Mouse (Mus musculus) adrenal gland, adult 2 months (tissue): ENCODE results near the gene Rnf141. TPM values are rescaled to one million over a fixed set of nuclear protein-coding genes. Genes with fewer than 3 reads are reported as not detected.

ENCODE experiments used
- DNase-seq: peaks from one replicate; pipeline ENCODE4 v3.0.0; 2021
- polyA plus RNA-seq: library from polyadenylated mRNA; depleted of rRNA; stranded (reverse); fragments of >200 nt; gene quantifications from 2 replicates; pipeline ENCODE4 v1.2.3, GENCODE M21; 2012
- total RNA-seq, 2 experiments: library from RNA; stranded (reverse); gene quantifications; 2 replicates each; pipeline ENCODE4 v1.2.3; 2021

Gene Rnf141
- total and polyA plus RNA-seq, 3 experiments = 9.9 to 56.3 (median 56.0) TPM

DNA sequence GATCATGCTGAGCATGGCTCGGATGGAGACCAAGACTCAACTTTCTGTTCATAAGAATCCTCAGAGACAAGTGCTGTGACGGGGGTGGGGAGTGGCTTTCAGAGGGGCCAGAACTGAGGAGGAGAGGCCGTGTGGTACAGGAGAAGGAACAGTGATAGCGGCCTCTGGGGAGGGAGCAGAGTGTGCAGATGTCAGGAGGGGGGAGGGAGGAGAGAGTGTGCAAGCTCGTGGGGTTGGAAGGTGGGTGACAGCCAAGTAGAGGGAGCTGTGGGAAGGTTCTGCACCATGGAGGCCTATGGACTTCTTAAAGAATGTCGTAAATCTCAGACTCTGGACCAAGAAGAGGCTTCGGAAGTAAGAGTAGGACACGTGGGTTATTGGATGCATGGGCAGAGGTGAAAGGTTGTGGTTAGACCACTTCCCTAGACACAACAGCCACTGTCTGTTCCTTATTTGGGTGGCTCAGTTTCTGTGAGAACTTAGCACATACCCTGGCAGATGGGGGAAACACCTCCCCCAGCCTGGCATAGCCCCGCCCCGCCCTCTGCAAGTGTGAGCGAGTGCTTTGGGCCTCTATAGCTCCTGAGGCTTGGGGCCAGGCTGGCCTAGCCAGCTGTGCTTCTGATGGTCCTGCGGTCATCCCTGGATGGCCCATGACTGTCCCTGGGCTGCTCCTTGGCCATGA lies 47.7 kb downstream of the Rnf141 start:
- no peak for DNase-seq

DNA sequence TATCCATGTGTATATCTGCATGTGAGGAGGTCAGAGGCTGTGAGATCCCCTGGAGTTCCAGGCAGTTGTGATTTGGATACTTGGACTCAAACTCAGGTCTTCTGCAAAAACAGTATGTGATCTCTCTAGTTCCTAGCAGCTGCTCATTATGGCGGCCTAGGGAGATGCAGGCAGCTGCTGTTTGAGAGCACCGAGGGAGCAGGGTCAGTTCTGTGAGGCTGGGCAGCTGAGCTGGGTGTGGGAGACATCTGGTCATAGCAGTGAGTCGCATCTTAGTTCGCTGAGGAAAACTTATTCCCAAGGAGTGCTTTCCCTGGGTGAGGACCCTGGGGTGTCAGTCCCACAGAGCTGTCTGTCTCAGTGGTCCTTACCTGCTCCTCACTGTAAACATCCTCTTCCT lies 49.5 kb downstream of the Rnf141 start:
- DNase-seq = no peak

DNA sequence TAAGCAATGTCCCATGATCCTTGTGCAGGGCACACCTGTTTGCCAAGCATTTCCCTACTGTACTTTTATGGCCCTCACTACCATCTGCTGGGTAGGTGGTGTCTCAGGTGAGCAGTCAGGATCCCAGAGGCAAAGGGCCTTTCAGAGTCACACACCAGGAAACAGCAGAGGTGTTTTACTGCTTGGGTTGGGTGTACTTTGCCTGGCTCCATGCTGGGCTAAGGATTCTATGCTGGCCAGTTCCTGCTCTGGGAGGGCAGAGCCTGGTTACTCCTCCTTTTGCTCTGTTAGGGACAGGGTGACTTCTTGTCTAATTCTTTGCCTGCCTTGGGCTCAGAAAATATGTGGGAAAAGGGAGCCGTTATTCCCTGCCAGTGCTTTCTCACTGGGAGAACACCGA lies 51.4 kb downstream of the Rnf141 start:
- DNase-seq = no peak

DNA sequence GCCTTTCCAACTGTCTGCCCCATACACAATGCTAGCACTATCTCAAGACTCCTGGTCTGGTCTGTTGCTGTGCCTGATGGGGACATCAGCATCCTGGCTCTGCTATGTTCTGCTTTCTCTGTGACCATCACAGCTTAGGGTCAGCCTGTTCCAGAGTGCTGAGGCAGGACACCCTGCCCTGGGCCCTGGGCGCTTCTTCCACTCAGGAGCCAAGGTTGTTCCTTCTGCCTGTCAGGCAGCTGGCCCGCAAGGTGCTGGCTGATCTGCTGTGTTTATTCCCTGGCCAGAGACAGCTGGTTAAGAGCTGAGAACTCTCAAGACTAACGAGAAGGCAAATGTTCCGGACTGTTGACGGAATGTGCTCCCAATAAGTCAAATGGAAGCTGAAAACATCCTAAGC lies 52.1 kb downstream of the Rnf141 start:
- no peak for DNase-seq

DNA sequence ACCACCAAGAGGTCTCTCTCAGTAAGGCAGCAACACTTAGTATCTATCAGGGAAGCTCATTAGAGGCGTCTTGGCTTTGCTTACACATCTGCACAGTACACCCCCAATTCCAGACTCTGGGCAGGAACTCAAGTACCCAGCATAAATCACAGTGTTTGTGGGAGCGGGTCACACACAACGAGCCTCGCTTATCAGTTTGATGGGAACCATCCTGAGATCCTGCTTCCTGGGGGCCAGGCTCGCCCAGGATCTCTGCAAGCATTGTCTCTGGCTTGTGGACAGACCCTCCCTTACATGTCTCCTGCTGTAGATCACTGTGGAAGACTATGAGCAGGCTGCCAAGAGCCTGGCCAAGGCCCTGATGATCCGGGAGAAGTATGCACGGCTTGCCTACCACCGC lies 53.4 kb downstream of the Rnf141 start:
- DNase-seq = no peak

DNA sequence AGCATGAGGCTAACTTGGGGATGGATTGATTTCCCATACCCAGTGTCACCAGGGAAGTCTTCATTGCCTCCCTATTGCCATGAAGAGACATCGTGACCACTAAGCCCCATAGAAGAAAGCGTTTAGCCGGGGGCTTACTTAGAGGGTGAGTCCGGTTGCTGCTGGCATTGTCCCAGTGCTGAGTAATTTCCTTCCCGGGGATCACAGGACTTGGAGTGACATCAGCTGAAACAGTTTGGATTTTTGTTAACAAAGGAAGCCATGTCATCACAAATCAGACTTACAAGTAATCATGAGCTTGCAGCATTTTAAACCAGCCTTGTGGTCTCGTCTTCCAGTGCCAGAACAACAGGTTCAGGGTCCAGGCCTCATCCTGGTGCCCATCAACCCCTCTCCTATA lies 56.9 kb downstream of the Rnf141 start:
- peak; percentile 42 for DNase-seq

DNA sequence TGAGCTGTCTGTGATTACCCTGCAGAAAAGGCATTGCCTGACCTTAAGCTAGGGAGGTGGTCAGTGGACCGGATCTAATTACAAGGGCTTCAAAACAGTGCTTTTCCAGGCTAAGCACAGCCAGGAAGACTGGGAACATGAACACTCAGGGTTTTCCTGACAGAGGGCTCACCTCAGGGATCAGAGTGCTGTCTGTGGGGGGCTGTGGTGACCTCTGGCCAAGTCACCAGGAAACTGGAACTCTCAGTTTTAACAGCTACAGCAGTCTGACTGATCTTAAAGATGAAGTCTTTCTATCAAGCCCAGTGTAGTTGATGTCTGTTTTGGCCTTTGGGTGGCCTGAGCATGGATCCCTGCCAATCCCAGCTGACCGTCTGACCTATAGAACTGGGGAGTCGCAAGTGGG lies 58.5 kb downstream of the Rnf141 start:
- peak; percentile 34 for DNase-seq

DNA sequence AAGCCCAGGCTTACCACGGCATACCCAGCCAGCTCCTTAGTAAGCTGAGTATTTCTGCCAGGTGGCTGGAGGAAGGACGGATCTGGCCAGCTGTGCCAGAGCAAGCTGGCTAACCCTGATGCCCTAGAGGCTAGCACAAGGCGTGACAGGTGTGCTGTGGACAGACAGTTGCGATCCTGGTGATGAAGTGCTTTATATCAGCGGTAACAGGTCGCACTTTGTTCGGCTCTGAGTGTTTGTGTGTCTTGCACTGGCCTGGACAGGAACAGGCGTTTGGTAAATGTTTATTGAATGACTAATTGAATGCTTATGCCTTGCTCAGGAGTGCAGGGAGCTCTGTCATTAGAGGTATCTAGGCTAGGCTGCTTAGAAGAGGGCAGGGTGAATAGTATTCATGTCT lies 59.3 kb downstream of the Rnf141 start:
- DNase-seq = no peak

DNA sequence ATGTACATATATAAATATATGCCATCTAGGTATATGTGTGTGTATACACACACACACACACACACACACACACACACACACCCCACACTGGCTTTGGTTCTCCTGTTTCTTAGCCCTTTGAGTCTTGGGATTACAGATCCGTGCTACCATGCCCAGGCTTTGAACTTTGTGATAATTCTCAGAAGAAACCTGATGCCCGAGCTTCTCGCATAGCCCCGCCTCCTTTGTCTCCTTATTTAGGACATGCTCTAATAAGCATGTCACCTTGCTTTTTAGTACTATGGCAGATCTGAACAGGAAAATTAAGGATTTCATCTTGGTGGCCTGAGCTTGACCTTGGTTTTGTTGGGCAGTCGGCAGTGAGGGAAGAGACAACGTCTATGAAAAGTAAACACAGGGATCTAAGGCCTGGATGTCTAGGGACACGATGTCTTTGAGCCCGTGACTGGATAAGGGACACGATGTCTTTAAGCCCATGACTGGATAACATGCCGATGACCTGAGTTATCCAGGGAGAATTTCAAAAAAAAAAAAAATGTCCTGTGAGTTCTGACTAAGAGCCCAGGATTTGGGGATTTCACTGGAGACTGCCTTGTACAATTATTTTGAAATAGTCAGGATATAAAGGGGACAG lies 61.3 kb downstream of the Rnf141 start:
- DNase-seq = no peak

DNA sequence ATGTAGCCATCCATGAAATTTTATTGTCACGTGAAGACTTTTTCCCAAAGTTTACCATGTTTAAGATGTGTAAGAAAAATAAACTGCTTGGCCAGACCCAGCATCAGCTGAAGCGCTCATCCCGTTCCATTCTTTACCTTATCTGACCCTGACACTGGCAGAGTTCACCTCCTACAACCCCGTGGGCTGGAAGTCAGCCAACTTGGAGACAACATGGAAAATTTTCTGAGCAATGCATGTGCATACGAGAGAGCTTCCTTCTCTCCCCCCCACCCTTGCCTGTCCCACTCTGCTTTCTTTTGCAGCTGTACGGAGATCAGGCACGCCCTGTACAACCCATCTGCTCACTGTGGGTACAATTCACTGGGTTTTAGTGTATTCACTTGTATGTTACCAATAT lies 62.1 kb downstream of the Rnf141 start:
- DNase-seq = no peak

DNA sequence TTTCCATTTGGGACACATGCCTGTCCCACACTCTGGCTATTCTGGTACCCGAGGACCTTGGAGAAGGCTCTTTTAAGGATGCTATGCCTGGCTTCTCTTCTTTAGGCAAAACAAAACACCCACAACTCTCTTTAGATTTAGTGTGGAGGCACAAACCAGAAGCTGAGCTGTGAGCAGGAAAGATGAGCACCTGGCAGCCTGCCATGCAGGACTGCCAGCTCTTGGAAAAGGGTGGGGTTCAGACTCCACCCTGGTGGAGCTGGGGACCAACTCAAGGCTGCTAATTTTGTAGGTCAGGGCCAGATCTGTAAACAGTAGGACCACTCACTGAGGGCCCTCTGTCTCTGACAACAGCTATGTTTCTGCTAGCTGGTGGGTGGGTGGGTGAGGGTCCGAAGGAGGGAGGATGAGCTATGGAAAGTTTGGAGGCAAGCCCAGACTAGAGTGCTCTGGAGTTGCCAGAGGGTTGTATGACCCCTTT lies 63.0 kb downstream of the Rnf141 start:
- DNase-seq = peak; percentile 49

DNA sequence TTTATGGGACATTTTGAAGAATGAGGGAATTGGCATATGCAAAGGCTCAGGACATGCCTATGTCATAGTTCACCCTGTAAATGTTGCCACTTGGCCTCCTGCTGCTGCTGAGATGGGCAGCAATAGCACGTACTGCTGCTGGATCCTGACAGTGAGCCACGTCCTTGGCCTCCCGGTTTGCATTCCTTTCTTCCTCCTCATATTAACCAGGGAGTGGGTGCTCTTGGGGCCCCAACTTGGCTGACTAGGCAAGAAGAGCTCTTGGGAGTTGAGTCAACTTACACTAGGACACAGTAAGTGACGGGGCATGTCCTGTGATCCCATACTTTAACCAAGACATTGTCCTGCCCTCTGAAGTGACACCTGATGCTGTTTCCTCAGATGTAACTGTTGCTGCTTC lies 63.7 kb downstream of the Rnf141 start:
- peak; percentile 70 for DNase-seq

DNA sequence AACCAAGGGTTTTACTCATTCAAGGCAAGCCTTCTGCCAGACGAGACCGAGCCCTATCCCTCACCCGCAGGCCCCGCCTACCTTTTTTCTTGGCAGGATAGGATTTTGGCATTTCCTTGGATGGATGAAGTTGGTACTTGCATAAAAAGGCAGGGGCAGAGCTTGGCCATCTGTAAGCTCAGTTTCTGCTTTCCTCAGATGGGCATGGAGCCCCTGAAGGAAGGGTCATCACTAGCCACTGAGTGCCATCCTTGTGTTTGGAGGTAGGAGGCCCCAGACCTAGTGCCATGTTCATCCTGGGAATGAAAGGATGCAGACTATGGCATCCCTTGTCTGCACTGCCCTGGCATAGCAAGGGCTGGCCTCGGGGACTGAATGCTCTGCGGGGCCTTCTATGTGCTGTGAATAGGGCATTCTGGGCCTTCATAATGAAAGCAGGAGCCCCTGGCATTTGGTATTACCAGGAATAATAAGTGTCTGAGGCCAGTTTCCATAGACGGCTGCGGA lies 64.6 kb downstream of the Rnf141 start:
- no peak for DNase-seq

DNA sequence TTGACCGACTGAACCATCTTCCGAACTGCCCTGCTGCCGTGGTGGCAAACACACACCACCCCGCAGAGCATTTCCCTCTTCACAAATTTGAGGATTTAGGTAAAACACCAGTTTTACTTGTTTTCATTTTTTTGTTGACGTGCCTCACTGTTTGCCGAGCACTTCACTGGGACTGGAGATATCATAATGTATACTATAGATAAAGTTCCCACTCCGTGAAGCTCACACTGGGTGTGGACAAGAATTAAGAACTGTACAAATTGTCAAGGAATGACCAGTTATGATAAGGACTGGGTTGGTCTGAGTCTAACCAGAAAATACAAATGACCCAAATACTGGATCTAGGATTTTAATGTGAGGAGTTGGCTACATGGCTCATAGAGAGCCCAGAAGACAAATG lies 65.3 kb downstream of the Rnf141 start:
- no peak for DNase-seq

DNA sequence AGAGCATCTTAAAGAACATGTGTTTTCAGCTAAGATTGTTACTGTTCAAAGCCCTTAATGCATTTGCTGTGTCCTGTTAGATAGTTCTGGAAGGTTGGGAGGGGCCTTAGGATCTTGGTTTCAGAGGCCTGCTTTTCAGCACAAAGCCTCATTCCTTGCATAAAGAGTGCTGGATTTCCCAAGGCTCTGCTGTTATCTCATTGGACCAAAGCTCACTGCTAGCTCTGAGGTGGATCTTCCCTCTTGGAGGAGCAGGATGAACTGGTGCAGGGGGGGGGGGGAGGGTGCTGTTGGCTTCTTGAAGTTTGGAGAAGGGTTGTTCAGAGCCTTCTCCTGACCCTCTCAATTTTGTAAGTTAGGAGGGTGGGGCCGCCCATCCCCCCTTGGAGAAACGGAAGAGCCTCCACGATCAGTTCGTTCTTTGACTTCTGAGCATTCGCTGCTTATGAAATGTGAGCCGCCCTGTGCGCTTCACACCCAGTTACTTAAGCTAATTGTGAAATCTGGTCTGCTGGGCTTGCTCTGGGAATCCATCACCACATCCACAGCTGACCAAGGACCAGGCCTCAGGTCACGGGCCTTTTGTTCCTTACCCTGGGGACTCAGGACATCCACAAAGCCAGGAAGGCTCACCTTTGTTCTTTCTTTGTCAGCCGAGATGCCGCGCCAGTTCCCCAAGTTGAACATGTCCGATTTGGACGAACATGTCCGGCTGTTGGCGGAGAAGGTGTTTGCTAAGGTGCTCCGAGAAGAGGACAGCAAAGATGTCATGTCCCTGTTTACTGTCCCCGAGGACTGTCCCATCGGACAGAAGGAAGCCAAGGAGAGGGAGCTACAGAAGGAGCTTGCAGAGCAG lies 66.9 kb downstream of the Rnf141 start:
- no peak for DNase-seq

DNA sequence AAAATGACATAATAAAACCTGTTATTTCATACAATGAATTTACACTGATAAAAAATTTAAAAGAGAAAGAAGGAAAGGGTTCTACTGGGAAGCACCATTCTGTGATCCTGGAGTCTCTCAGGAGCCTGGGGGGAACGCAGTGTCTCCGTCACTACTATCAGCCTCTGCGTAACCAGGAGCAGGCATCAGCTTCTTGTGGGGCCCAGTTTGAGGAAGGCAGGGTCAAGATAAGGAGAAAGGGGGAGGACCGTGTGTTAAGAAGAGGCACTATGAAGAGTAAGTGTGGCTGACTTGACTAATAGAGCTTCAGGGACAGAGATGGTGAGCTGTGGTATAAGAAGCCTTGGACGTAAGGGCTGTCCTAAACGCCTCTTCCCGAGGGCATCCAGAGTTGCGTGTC lies 69.6 kb downstream of the Rnf141 start:
- no peak for DNase-seq

DNA sequence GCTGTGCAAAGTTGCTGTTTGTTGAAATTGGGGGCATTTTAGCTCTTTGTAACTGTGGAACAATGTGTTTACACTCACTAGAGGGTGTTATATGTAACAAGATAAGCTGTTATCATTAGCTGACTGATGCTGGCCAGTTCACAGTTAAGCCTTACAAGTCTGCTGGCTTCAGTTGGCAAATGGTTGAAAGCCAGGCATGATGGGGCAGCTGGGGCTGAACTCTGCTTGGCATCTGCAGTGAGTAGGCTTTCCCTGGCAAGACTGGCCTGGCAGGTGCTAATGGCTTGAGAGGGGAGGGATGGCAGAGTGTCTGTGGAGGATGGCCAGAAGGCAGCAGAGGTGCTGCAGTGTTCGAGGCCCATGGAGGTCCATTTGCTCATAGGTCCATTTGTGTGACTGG lies 70.2 kb downstream of the Rnf141 start:
- DNase-seq = no peak

DNA sequence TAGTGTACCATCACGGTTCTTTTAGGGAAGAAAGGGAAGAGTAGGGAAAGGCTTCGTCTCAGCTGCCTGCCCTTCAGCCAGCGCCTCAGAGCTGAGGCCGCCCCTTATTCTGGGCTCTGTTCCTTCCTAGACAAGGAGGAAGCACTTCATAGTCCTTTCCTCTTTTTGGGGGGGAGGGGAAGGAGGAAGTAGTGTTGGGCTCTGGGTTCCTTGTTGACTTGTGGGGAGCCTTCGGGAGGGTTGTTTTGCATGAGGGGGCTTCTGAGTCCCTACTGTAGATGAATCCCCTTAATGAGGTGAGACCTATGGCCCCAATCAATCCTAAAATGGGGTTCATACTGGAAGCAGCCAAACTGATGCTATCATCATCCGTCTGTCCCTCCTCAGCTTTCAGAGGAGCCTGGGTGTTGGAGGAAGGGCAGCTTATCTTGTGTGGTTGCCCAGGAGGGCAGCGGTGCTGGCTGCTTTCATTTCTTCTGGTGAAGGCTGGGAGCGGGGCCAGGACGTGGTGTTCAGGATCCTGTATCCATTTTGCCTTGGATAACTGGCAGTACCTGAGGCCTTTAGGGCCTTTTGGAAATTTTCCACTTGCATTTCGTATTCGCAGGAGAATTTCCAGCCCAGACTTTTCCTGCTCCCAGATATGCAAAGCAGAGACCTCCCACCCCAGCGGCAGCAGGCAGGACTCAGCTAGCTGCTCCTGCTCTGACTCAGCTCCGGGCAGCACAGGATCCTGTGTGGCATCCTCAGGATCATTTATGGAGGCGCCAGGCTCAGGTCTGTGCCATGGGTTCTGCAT lies 70.9 kb downstream of the Rnf141 start:
- DNase-seq = peak; percentile 79

DNA sequence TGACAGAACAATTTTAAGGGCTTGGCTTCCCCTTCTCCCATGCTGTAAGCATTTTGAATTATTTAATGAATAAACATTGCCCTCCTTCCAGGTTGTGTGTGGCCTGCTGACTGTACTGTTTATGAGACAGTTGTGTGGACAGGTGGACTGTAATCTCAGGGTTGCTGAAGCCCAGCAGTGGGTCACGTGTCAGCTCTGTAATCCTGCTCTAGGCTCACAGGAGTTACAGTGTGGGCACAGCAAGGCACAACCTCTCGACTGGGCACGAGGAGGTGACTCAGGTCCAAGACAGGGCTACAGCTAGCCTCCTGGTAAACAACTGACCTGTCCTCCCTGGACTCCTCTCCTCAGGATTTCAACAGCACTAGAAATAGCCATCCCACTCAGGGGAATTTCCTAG lies 71.9 kb downstream of the Rnf141 start:
- DNase-seq = no peak

DNA sequence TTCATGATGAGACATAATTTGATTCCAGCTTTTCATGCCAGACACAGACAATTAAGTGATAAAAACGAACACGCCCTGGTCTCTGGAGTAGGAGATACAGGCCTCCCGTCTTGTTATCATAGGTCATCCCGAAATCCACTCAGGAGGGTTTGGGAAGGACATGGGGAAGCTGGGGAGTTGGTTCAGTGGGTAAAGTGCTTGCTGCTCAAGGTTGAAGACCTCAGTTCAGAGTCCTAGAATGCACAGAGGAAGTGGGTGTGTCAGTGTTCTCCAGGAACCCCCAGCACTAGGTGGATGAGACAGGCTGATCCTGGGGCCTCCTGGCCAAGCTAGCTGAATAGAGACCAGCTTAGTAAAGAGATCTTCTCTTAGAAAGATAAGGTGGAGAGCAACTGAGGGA lies 73.3 kb downstream of the Rnf141 start:
- DNase-seq = no peak

DNA sequence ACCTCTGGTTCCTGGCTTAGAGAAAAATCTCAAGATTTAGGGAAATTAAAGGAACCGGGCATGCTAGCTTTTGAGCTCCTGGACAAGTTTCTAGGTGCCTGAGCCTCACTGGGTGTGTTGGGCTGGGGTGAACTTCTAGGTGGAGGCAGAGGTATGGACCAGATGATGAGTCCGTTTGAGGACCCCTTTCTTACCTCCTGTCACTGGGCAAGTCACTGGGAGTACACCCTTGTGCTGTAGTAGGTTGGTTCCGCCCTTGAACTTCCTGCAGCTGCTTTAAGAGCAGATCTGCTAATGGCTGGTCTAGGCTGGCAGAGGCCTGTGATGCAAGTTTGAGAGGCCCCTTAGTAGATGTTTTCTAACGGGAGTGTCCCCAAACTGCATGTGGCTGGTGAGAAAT lies 75.2 kb downstream of the Rnf141 start:
- DNase-seq = peak; percentile 26

DNA sequence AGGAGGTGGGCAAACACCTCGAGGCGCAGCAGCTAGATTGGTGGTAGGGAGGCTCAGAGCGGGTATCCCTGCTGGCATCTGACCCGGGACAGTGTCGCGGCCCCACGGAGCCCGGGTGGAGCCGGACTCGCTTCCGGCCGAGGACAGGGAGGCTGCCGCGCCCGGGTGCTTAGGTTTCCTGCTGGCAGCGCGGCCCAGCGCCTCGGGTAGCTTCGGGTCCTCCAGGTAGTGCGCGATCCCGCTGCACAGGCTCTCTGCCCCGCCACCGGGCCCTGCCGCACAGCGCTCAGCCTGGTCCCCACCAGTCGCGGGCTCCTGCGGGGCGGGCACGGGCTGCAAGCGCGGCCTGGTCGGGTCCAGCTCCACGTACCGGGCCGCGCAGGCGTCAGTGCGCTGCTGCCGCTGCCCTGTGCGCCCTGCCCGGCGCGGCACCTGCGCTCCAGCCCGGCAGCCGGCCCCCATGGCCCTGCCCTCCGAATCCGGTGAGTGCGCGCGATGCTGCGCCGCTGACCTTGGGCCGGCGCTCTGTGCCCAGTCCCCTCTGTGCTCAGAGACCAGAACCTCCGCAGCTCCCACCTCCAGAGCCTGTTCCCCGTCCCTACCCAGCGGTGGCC lies 75.7 kb downstream of the Rnf141 start:
- peak; percentile 67 for DNase-seq
